In the genomic region with DNA sequence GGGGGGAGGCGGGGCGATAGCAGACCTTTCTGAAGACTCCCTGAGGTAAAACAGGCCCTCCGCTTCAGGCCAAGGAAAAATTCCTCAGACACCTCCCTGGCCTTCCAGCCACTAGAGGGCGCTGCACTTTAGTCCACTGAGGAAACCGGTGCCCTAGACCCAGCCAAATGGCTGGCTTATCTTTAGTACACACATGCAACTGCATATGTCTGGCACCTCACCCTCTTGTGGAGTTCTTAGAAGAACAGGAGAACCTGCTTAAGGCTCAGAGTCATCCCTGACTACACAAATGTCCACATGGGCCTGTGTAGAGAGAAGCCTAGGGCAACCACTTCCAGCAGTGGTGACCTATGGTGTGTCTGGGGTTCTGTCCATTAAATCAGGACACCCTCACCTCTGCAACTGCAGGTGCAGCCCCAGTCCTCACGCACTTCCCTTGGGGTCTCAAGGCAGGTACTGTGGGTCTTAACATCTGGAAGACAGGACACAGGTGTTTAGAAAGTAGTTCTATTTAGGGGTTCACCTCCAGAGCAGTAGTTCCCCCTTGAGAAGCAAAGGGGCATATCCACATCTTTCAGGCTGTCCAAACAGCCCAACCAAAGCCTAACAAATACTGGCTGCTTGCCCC, we compare ENCODE assay signal across 8 mouse cellular contexts. TPM values are rescaled to one million over a fixed set of nuclear protein-coding genes. Genes with fewer than 3 reads are reported as not detected.
A peak's percentile ranks its signal among the peaks of the same experiment; 100 is the strongest.
DNase-seq lines count a peak whose midpoint lies in the region; ATAC-seq and TF ChIP-seq lines count a peak whose summit lies in the region.

No protein-coding gene starts in this region.

- H3K4me1 ChIP-seq in heart, embryonic 11.5 days (ENCODE audit: control insufficient read depth, insufficient read depth, low read length) = peaks cover 41% of the 10 kb centered on the region
- peaks cover 31% of the 10 kb centered on the region for H3K4me1 ChIP-seq in liver, postnatal 0 days (ENCODE audit: insufficient read depth)

- no peak overlapping the region for H3K9ac ChIP-seq in heart, embryonic 11.5 days (ENCODE audit: low read depth, low read length)
- H3K9ac ChIP-seq in liver, postnatal 0 days (replicated peaks) = peak overlapping the region; percentile 26; the same call in 1 of the 2 replicates

- H3K9me3 ChIP-seq in heart, embryonic 11.5 days (replicated peaks; ENCODE audit: control insufficient read depth, low read length) = no peaks in the 10 kb centered on the region
- no peaks in the 10 kb centered on the region for H3K9me3 ChIP-seq in liver, postnatal 0 days (ENCODE audit: low read length)

- H3K27ac ChIP-seq in heart, embryonic 11.5 days (ENCODE audit: low read depth, low read length) = no peak overlapping the region
- H3K27ac ChIP-seq in liver, postnatal 0 days (ENCODE audit: low read depth) = peak overlapping the region; percentile 71

- H3K4me3 ChIP-seq in heart, embryonic 11.5 days (ENCODE audit: low read depth, low read length) = no peak overlapping the region; the same call in 1 of the 2 replicates
- H3K4me3 ChIP-seq in liver, postnatal 0 days (ENCODE audit: low read depth, low read length) = no peak overlapping the region

- H3K27me3 ChIP-seq in heart, embryonic 11.5 days (ENCODE audit: control insufficient read depth, insufficient read depth, low read length) = peaks cover 34% of the 10 kb centered on the region
- H3K27me3 ChIP-seq in liver, postnatal 0 days (ENCODE audit: insufficient read depth, low read length) = peaks cover 32% of the 10 kb centered on the region

- WGBS in heart, embryonic 11.5 days (ENCODE audit: insufficient replicate concordance) = 16% methylated on average over 4 of the region's 6 CpGs
- 16% methylated on average over 5 of the region's 6 CpGs for WGBS in liver, postnatal 0 days (ENCODE audit: insufficient replicate concordance)

- TF ChIP-seq EP300 in liver, postnatal 0 days (IDR thresholded peaks at IDR 0.05; ENCODE audit: low read depth) = peak; percentile 91

- peak; percentile 91 for TF ChIP-seq CTCF in liver, postnatal 0 days (IDR thresholded peaks at IDR 0.05; ENCODE audit: low read depth)

- peak; percentile 82 for DNase-seq in adipocyte (ENCODE audit: low spot score)
- DNase-seq in embryo, embryonic 11 days = peak; percentile 86
- DNase-seq in kidney, postnatal 25 days = peak; percentile 83 to 90
- peak; percentile 93 for DNase-seq in liver, postnatal 0 days
- DNase-seq in retina, postnatal 7 days (ENCODE audit: low read depth, low spot score) = peak; percentile 68
- DNase-seq in thymus, postnatal 4 days = peak; percentile 92

- no peak overlapping the region for H3K4me2 ChIP-seq in heart, embryonic 11.5 days
- H3K4me2 ChIP-seq in liver, postnatal 0 days (ENCODE audit: low read depth, low read length) = peak overlapping the region; percentile 48

- peak; percentile 54 for ATAC-seq in CD4-positive, CD25-positive, alpha-beta regulatory T cell, adult 4 months
- peak; percentile 21; the same call in 1 of the 2 replicates for ATAC-seq in heart, embryonic 11.5 days (replicated peaks; ENCODE audit: insufficient number of reproducible peaks, low FRiP score, low TSS enrichment)
- ATAC-seq in liver, postnatal 0 days = peak; percentile 93

- H3K36me3 ChIP-seq in heart, embryonic 11.5 days (ENCODE audit: control insufficient read depth, insufficient read depth, low read length) = peaks cover 26% of the 10 kb centered on the region
- peaks cover 46% of the 10 kb centered on the region for H3K36me3 ChIP-seq in liver, postnatal 0 days (replicated peaks; ENCODE audit: insufficient read depth, low read length)

RNA-seq across cellular contexts. Expression of gene Hcn2, which starts 3.8 kb away (rescaled TPM):
- polyA plus RNA-seq in CD4-positive, CD25-positive, alpha-beta regulatory T cell, adult 4 months (2017; shearing (Covaris generic)) = not detected
- polyA plus RNA-seq in heart, embryonic 11.5 days (2014; fragmentation: Nextera tagmentation; extraction: Ambion mirVana) = 0.13 and 0.14 TPM in 2 replicates
- polyA plus RNA-seq in liver, postnatal 0 days (2015; fragmentation: Nextera tagmentation; extraction: Ambion mirVana) = 0.04 and 0.06 TPM in 2 replicates

RNA-seq across cellular contexts. Expression of gene Bsg, which starts 8.3 kb away (rescaled TPM):
- polyA plus RNA-seq in CD4-positive, CD25-positive, alpha-beta regulatory T cell, adult 4 months (2017; shearing (Covaris generic)) = 100 to 1,000 TPM; 127 to 129 TPM
- 1,233 and 1,252 TPM in 2 replicates for polyA plus RNA-seq in heart, embryonic 11.5 days (2014; fragmentation: Nextera tagmentation; extraction: Ambion mirVana)
- polyA plus RNA-seq in liver, postnatal 0 days (2015; fragmentation: Nextera tagmentation; extraction: Ambion mirVana) = 979 and 1,075 TPM in 2 replicates

RNA-seq across cellular contexts. Expression of gene Gzmm, which starts 23.8 kb away (rescaled TPM):
- polyA plus RNA-seq in CD4-positive, CD25-positive, alpha-beta regulatory T cell, adult 4 months (2017; shearing (Covaris generic)) = 1 to 10 TPM in 1 of 2 experiments, under 1 TPM in 1; 0.49 to 1.1 TPM
- polyA plus RNA-seq in heart, embryonic 11.5 days (2014; fragmentation: Nextera tagmentation; extraction: Ambion mirVana) = 0.40 and 1.0 TPM in 2 replicates
- 0.09 and 0.13 TPM in 2 replicates for polyA plus RNA-seq in liver, postnatal 0 days (2015; fragmentation: Nextera tagmentation; extraction: Ambion mirVana)

RNA-seq across cellular contexts. Expression of gene Cdc34, which starts 30.6 kb away (rescaled TPM):
- polyA plus RNA-seq in CD4-positive, CD25-positive, alpha-beta regulatory T cell, adult 4 months (2017; shearing (Covaris generic)) = 10 to 100 TPM; 20.8 to 27.3 TPM
- 159 and 164 TPM in 2 replicates for polyA plus RNA-seq in heart, embryonic 11.5 days (2014; fragmentation: Nextera tagmentation; extraction: Ambion mirVana)
- 77.6 and 80.1 TPM in 2 replicates for polyA plus RNA-seq in liver, postnatal 0 days (2015; fragmentation: Nextera tagmentation; extraction: Ambion mirVana)

RNA-seq across cellular contexts. Expression of gene Polrmt, which starts 33.8 kb away (rescaled TPM):
- polyA plus RNA-seq in CD4-positive, CD25-positive, alpha-beta regulatory T cell, adult 4 months (2017; shearing (Covaris generic)) = 10 to 100 TPM; 18.0 to 23.4 TPM
- polyA plus RNA-seq in heart, embryonic 11.5 days (2014; fragmentation: Nextera tagmentation; extraction: Ambion mirVana) = 22.7 and 23.6 TPM in 2 replicates
- 9.9 and 12.6 TPM in 2 replicates for polyA plus RNA-seq in liver, postnatal 0 days (2015; fragmentation: Nextera tagmentation; extraction: Ambion mirVana)

Comparison
In these comparisons a context has a peak if more than half of its experiments do, and no peak if none do; other contexts are left out.
1. ATAC-seq: peak in every context shown above with its lines; median percentile 93 in liver, postnatal 0 days; 54 in CD4-positive, CD25-positive, alpha-beta regulatory T cell, adult 4 months; 21 in heart, embryonic 11.5 days.